Mouse (Mus musculus): ENCODE measurements around the gene Dcaf12.

Dcaf12 gene

GRCm38 (mm10) chr4:41314141-41315129, at the start of gene Dcaf12:
TSS of gene Dcaf12 (minus strand) at chr4:41314889.
- DNase-seq (ENCODE audit: low spot score) = peak; percentile 92

DNA sequence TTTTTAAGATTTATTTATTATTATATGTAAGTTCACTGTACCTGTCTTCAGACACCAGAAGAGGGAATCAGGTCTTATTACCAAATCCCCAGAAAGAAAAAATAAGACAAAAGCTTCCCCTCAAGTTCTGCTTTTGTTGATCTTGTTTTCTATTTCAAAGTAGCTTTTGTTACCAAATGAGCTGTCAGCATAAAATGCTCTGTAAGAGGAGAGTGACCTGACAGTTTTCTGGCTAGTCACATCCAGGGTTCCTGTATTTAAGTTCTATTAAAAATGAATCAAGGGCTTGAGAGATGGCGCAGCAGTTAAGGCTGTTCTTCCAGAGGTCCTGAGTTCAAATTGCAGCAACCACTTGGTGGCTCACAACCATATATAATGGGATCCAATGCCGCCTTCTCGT, 46.4 kb upstream of the Dcaf12 start:
- no peak for DNase-seq (ENCODE audit: low spot score)

GRCm38 (mm10) chr4:41359358-41359757, 44.7 kb upstream of the Dcaf12 start:
- no peak for DNase-seq (ENCODE audit: low spot score)

DNA sequence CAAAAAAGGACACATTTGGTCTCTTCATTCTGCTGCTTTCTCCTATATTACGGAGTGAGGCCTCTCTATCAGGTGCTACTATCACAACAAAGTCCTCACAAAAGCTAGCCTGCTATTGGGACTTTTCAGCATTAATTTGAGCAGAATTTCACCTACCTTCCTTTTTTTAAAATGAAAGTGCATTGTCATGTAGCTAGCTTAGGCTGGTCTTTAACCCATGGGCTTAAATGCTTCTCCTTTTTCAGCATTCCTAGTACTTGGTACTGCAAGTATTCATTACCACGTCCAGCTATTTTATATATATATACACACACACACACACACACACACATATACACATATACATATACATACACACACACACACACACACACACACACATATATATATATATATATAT, 44.0 kb upstream of the Dcaf12 start:
- DNase-seq (ENCODE audit: low spot score) = no peak

DNA sequence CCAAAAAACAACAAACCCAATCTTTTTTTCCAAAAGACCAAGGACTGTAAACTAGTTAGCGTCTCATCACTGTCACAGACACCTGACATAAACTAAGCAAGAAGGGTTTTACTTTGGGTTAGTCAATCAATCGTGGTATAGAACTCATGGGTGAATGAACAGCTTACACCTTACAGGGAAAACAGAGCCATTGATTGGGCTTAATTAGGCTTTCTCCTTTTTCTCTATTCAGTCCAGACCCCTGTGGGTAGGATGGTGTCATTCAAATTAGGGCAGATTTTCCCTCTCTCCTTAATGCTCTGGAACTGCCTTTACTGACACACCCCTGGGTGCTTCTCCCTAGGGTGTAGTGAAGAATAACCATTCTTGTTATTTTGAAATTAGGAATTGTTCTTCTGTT, 42.5 kb upstream of the Dcaf12 start:
- no peak for DNase-seq (ENCODE audit: low spot score)

DNA sequence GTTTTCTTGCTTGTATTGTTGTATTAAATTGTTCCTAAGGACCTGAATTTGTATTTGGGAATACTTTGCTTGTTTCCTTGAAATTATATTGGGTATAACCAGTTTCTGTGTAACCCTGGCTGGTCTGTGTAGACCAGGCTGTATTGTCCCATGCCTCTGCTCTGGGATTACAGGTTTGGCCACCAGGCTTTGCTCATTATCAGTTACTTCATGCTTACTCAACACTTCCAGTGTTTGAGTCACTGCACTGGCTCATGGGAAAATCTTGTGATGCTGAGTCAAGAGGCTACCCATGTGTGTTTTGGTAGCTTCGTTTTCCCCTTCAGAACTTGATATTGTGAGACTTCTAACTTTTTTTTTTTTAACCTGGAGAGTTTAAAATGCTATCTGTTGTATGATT, 38.6 kb upstream of the Dcaf12 start:
- DNase-seq (ENCODE audit: low spot score) = no peak

GRCm38 (mm10) chr4:41352758-41353157, 38.1 kb upstream of the Dcaf12 start:
- no peak for DNase-seq (ENCODE audit: low spot score)

GRCm38 (mm10) chr4:41349199-41349591, 34.5 kb upstream of the Dcaf12 start:
- DNase-seq (ENCODE audit: low spot score) = peak; percentile 46

- DNase-seq (ENCODE audit: low spot score) = peak; percentile 83
Measured at GRCm38 (mm10) chr4:41348584-41349198, 34.0 kb upstream of the Dcaf12 start, which contains the start of gene Ubap1. TSS of gene Ubap1 (plus strand) at chr4:41348996.

GRCm38 (mm10) chr4:41347839-41348238, 33.1 kb upstream of the Dcaf12 start:
- no peak for DNase-seq (ENCODE audit: low spot score)

GRCm38 (mm10) chr4:41346011-41346410, 31.3 kb upstream of the Dcaf12 start:
- DNase-seq (ENCODE audit: low spot score) = no peak

DNA sequence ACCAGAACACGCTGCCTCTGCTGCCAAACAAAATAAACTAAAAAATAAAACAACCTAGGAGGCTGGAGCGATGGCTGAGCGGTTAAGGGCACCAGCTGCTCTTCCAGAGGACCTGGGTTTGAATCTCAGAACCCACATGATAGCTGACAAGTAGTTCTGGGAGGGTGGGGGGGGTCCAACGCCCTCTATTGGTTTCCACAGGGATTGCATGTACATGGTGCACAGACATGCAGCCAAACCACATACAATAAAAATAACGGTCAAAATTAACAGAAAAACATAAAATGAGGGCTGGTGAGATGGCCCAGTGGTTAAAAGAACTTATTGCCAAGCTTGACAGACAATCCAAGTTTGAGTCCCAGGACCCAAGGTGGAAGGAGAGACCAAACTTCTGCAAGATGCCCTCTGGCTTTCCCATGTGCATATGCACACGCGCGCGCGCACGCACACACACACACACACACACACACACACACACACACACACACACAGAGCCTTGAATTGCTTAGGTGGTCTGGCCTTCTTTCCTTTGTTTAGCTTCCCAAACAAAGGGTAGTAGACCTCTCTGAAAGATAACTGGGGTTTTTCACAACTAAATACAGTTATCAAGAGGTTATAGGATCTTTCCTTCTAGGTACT, 26.3 kb upstream of the Dcaf12 start:
- DNase-seq (ENCODE audit: low spot score) = no peak

DNA sequence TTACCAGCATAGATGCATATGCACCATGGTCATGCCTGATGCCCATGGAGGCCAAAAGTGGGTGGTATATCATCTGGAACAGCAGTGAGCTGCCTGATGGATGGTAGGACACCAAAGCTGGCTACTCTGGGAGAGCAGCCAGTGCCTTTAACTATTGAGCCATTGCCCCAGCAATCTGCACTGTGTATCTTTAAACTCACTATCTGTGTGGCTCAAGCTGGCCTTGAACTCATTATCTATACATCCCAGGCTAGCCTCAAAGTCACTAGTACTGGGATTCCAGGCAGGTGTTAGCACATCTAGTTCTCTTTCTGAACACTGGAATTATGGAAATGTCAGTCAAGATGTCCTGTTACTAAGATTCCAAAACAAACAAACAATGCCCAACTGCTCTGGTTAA, 21.9 kb upstream of the Dcaf12 start:
- DNase-seq (ENCODE audit: low spot score) = no peak

- no peak for DNase-seq (ENCODE audit: low spot score)
Measured at GRCm38 (mm10) chr4:41331698-41332421, 17.2 kb upstream of the Dcaf12 start.

GRCm38 (mm10) chr4:41331085-41331484, 16.4 kb upstream of the Dcaf12 start:
- DNase-seq (ENCODE audit: low spot score) = no peak

GRCm38 (mm10) chr4:41329481-41329880, 14.8 kb upstream of the Dcaf12 start:
- DNase-seq (ENCODE audit: low spot score) = no peak

GRCm38 (mm10) chr4:41326876-41327275, 12.2 kb upstream of the Dcaf12 start:
- no peak for DNase-seq (ENCODE audit: low spot score)

- no peak for DNase-seq (ENCODE audit: low spot score)
Measured at GRCm38 (mm10) chr4:41320971-41321370, 6.3 kb upstream of the Dcaf12 start.

GRCm38 (mm10) chr4:41318267-41318666, 3.6 kb upstream of the Dcaf12 start:
- no peak for DNase-seq (ENCODE audit: low spot score)

DNA sequence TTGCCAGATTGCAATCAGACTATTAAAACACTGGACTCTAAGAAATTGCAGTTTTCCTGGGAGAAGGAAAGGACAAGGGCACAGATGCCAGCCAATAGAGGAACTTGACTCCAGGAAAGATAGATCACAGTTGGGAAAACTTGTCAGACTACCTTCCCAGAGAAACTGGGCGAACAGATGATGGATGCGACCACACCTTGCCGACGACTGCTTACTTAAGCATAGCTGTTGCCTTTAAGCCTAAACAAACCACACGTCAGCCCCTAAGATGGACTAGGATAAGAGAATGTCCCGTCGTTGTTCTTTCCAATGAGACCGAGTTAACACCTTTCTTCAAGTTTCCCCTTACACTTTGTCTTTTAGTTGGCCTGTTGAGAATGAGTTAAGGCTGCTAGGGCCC, 484 bp upstream of the Dcaf12 start:
- no peak for DNase-seq (ENCODE audit: low spot score)

DNA sequence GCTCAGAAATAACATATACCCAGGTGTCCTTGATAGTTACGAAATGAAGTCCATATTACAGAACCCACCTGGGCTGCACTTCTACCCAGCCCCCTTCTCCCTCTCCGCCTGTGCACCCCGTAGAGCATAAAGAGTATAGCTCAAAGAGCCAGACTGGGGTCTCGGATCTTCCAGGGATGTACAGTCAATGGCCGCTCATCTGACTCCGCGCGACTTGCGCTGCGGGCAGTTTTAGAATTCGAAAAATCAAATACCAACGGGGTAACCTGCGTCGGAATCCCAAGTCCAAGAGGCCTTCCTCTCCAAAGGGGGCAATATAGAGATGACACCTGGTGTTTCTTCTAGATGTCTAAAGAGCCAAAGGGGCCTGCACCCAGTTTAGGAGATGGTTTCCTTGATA, 967 bp downstream of the Dcaf12 start:
- no peak for DNase-seq (ENCODE audit: low spot score)

All from ovary, postnatal 14 days (tissue).